Mouse (Mus musculus): Measurements from ENCODE around the gene Rnft2. TPM values are rescaled to one million over a fixed set of nuclear protein-coding genes. Genes with fewer than 3 reads are reported as not detected.
A peak's percentile ranks its signal among the peaks of the same experiment; 100 is the strongest.

Rnft2 gene
- polyA plus RNA-seq, 1 experiment, result 7.8 TPM

GRCm38 (mm10) chr5:118276711-118277110, 31.8 kb upstream of the Rnft2 start:
- Histone ChIP-seq H3K4me3 (ENCODE audit: low read depth, low read length) (no peak overlapping the region), H3K4me1 (ENCODE audit: control insufficient read depth, insufficient read depth, low read length) (no peaks in the 10 kb centered on the region), H3K9me3 (replicated peaks; ENCODE audit: control insufficient read depth, insufficient read depth, low read length, poor library complexity, severe bottlenecking) (no peaks in the 10 kb centered on the region), H3K27me3 (ENCODE audit: control insufficient read depth, insufficient read depth, low read length, poor library complexity, severe bottlenecking) (no peaks in the 10 kb centered on the region), H3K36me3 (ENCODE audit: control insufficient read depth, insufficient read depth, low read length, poor library complexity, severe bottlenecking) (no peaks in the 10 kb centered on the region), H3K9ac (ENCODE audit: low read depth, poor library complexity, severe bottlenecking) (no peak overlapping the region), H3K27ac (ENCODE audit: insufficient read depth, low read length) (no peak overlapping the region)
- TF ChIP-seq EP300 (IDR thresholded peaks at IDR 0.05; ENCODE audit: insufficient read depth, low read depth, low read length) (no peak), CTCF (IDR thresholded peaks at IDR 0.05; ENCODE audit: low read depth, low read length) (no peak), POLR2A (IDR thresholded peaks at IDR 0.05; ENCODE audit: insufficient read depth, low read length) (no peak)

- Histone ChIP-seq H3K4me3 (ENCODE audit: low read depth, low read length) (no peak overlapping the region), H3K27ac (ENCODE audit: insufficient read depth, low read length) (no peak overlapping the region), H3K4me1 (ENCODE audit: control insufficient read depth, insufficient read depth, low read length) (no peaks in the 10 kb centered on the region), H3K27me3 (ENCODE audit: control insufficient read depth, insufficient read depth, low read length, poor library complexity, severe bottlenecking) (no peaks in the 10 kb centered on the region), H3K9me3 (replicated peaks; ENCODE audit: control insufficient read depth, insufficient read depth, low read length, poor library complexity, severe bottlenecking) (no peaks in the 10 kb centered on the region), H3K9ac (ENCODE audit: low read depth, poor library complexity, severe bottlenecking) (no peak overlapping the region), H3K36me3 (ENCODE audit: control insufficient read depth, insufficient read depth, low read length, poor library complexity, severe bottlenecking) (no peaks in the 10 kb centered on the region)
- TF ChIP-seq CTCF (IDR thresholded peaks at IDR 0.05; ENCODE audit: low read depth, low read length), result no peak
- TF ChIP-seq POLR2A (IDR thresholded peaks at IDR 0.05; ENCODE audit: insufficient read depth, low read length), result no peak
- no peak for TF ChIP-seq EP300 (IDR thresholded peaks at IDR 0.05; ENCODE audit: insufficient read depth, low read depth, low read length)
Measured at GRCm38 (mm10) chr5:118276281-118276680, 31.4 kb upstream of the Rnft2 start.

- Histone ChIP-seq H3K27me3 (ENCODE audit: control insufficient read depth, insufficient read depth, low read length, poor library complexity, severe bottlenecking) (no peaks in the 10 kb centered on the region), H3K4me3 (ENCODE audit: low read depth, low read length) (no peak overlapping the region), H3K27ac (ENCODE audit: insufficient read depth, low read length) (no peak overlapping the region), H3K36me3 (ENCODE audit: control insufficient read depth, insufficient read depth, low read length, poor library complexity, severe bottlenecking) (no peaks in the 10 kb centered on the region), H3K9me3 (replicated peaks; ENCODE audit: control insufficient read depth, insufficient read depth, low read length, poor library complexity, severe bottlenecking) (no peaks in the 10 kb centered on the region), H3K9ac (ENCODE audit: low read depth, poor library complexity, severe bottlenecking) (no peak overlapping the region), H3K4me1 (ENCODE audit: control insufficient read depth, insufficient read depth, low read length) (no peaks in the 10 kb centered on the region)
- TF ChIP-seq CTCF (IDR thresholded peaks at IDR 0.05; ENCODE audit: low read depth, low read length) (no peak), POLR2A (IDR thresholded peaks at IDR 0.05; ENCODE audit: insufficient read depth, low read length) (no peak), EP300 (IDR thresholded peaks at IDR 0.05; ENCODE audit: insufficient read depth, low read depth, low read length) (no peak)
Measured at GRCm38 (mm10) chr5:118274546-118274945, 29.6 kb upstream of the Rnft2 start.

GRCm38 (mm10) chr5:118273446-118273845, 28.5 kb upstream of the Rnft2 start:
- Histone ChIP-seq H3K9ac (ENCODE audit: low read depth, poor library complexity, severe bottlenecking) (no peak overlapping the region), H3K36me3 (ENCODE audit: control insufficient read depth, insufficient read depth, low read length, poor library complexity, severe bottlenecking) (no peaks in the 10 kb centered on the region), H3K27me3 (ENCODE audit: control insufficient read depth, insufficient read depth, low read length, poor library complexity, severe bottlenecking) (no peaks in the 10 kb centered on the region), H3K27ac (ENCODE audit: insufficient read depth, low read length) (no peak overlapping the region), H3K9me3 (replicated peaks; ENCODE audit: control insufficient read depth, insufficient read depth, low read length, poor library complexity, severe bottlenecking) (no peaks in the 10 kb centered on the region), H3K4me3 (ENCODE audit: low read depth, low read length) (no peak overlapping the region), H3K4me1 (ENCODE audit: control insufficient read depth, insufficient read depth, low read length) (no peaks in the 10 kb centered on the region)
- TF ChIP-seq CTCF (IDR thresholded peaks at IDR 0.05; ENCODE audit: low read depth, low read length) (no peak), EP300 (IDR thresholded peaks at IDR 0.05; ENCODE audit: insufficient read depth, low read depth, low read length) (no peak), POLR2A (IDR thresholded peaks at IDR 0.05; ENCODE audit: insufficient read depth, low read length) (no peak)

- no peaks in the 10 kb centered on the region for H3K27me3 ChIP-seq (ENCODE audit: control insufficient read depth, insufficient read depth, low read length, poor library complexity, severe bottlenecking)
Measured at GRCm38 (mm10) chr5:118271449-118272110, 26.7 kb upstream of the Rnft2 start.

GRCm38 (mm10) chr5:118268987-118269386, 24.1 kb upstream of the Rnft2 start:
- TF ChIP-seq CTCF (IDR thresholded peaks at IDR 0.05; ENCODE audit: low read depth, low read length) (peak; percentile 86), EP300 (IDR thresholded peaks at IDR 0.05; ENCODE audit: insufficient read depth, low read depth, low read length) (no peak)
- no peak overlapping the region for H3K27ac ChIP-seq (ENCODE audit: insufficient read depth, low read length)
- no peak overlapping the region for H3K4me3 ChIP-seq (ENCODE audit: low read depth, low read length)
- no peaks in the 10 kb centered on the region for H3K9me3 ChIP-seq (replicated peaks; ENCODE audit: control insufficient read depth, insufficient read depth, low read length, poor library complexity, severe bottlenecking)
- no peaks in the 10 kb centered on the region for H3K4me1 ChIP-seq (ENCODE audit: control insufficient read depth, insufficient read depth, low read length)
- no peaks in the 10 kb centered on the region for H3K36me3 ChIP-seq (ENCODE audit: control insufficient read depth, insufficient read depth, low read length, poor library complexity, severe bottlenecking)
- no peak overlapping the region for H3K9ac ChIP-seq (ENCODE audit: low read depth, poor library complexity, severe bottlenecking)
- no peaks in the 10 kb centered on the region for H3K27me3 ChIP-seq (ENCODE audit: control insufficient read depth, insufficient read depth, low read length, poor library complexity, severe bottlenecking)

More at GRCm38 (mm10) chr5:118271449-118272110, 26.7 kb upstream of the Rnft2 start:
- no peaks in the 10 kb centered on the region for H3K36me3 ChIP-seq (ENCODE audit: control insufficient read depth, insufficient read depth, low read length, poor library complexity, severe bottlenecking)
- H3K4me1 ChIP-seq (ENCODE audit: control insufficient read depth, insufficient read depth, low read length), result no peaks in the 10 kb centered on the region
- H3K9ac ChIP-seq (ENCODE audit: low read depth, poor library complexity, severe bottlenecking), result no peak overlapping the region
- H3K4me3 ChIP-seq (ENCODE audit: low read depth, low read length), result no peak overlapping the region
- no peak overlapping the region for H3K27ac ChIP-seq (ENCODE audit: insufficient read depth, low read length)
- no peak for TF ChIP-seq POLR2A (IDR thresholded peaks at IDR 0.05; ENCODE audit: insufficient read depth, low read length)
- TF ChIP-seq EP300 (IDR thresholded peaks at IDR 0.05; ENCODE audit: insufficient read depth, low read depth, low read length), result no peak
- no peak for TF ChIP-seq CTCF (IDR thresholded peaks at IDR 0.05; ENCODE audit: low read depth, low read length)
- no peaks in the 10 kb centered on the region for H3K9me3 ChIP-seq (replicated peaks; ENCODE audit: control insufficient read depth, insufficient read depth, low read length, poor library complexity, severe bottlenecking)

All from ES-Bruce4 (cell line).